Mouse (Mus musculus) megakaryocyte, embryonic 14.5 days (primary cell): ENCODE data around the gene Arhgap44. TPM values are rescaled to one million over a fixed set of nuclear protein-coding genes. Genes with fewer than 3 reads are reported as not detected.

ENCODE experiments used
- H3K27me3 ChIP-seq: replicated peaks from 2 replicates; pipeline ENCODE3; 2012; ENCODE audit warnings: inconsistent platforms
- H3K36me3 ChIP-seq: replicated peaks from 2 replicates; pipeline ENCODE3; 2012; ENCODE audit warnings: low read length, inconsistent platforms, mixed read lengths
- H3K4me1 ChIP-seq: 2 replicates; pipeline ENCODE4 v1.6.1; 2012; ENCODE audit warnings: inconsistent platforms
- H3K4me3 ChIP-seq: replicated peaks from 2 replicates; pipeline ENCODE3; 2012; ENCODE audit warnings: moderate library complexity, mild to moderate bottlenecking, inconsistent platforms
- H3K9me3 ChIP-seq: 2 replicates; pipeline ENCODE4 v1.6.1; 2012; ENCODE audit warnings: inconsistent platforms
- FLI1 ChIP-seq: IDR thresholded peaks from 2 replicates; pipeline ENCODE4 v1.6.1; 2012; ENCODE audit warnings: low read length, inconsistent platforms, mixed read lengths
- GATA1 ChIP-seq: IDR thresholded peaks from 3 replicates; pipeline ENCODE4 v1.6.1; 2012; ENCODE audit warnings: mixed read lengths, low read length, inconsistent platforms, borderline replicate concordance
- polyA plus RNA-seq: library from polyadenylated mRNA; stranded (reverse); fragments of >175 nt; gene quantifications from 2 replicates; pipeline ENCODE4 v1.2.3, GENCODE M21; 2012; ENCODE audit warnings: low replicate concordance; ENCODE audit not compliant: insufficient read depth

Gene Arhgap44
- polyA plus RNA-seq, 1 experiment: 0.03 TPM

DNA sequence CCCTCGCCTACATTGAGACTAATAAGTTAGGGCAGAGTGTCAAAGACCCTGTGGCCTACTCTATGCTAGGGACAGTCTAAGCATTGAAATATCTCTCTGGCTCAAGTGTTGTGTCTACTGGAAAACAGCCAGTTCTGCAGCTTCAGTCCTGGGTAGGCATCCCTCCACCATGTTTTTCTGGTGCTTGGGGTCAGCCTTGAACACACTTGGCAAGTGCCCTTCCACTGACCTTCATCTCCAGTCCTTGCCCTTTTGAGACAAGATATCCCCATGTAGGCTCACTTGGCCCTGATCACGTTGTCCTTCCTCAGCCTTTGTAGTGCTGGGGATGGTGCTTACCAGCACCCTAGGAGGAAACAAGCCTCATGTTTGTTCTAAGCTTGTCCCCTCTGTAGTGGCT, 174.2 kb downstream of the Arhgap44 start:
- Histone ChIP-seq H3K4me1 (no peaks in the 10 kb centered on the region), H3K36me3 (peaks cover 99% of the 10 kb centered on the region), H3K9me3 (no peaks in the 10 kb centered on the region), H3K27me3 (no peaks in the 10 kb centered on the region), H3K4me3 (no peak overlapping the region)
- TF ChIP-seq FLI1 (no peak), GATA1 (no peak)

GRCm38 (mm10) chr11:64979489-64979845, 183.3 kb downstream of the Arhgap44 start:
- TF ChIP-seq FLI1: no peak
- TF ChIP-seq GATA1: no peak
- H3K36me3 ChIP-seq: peaks cover 40% of the 10 kb centered on the region
- peak overlapping the region; percentile 99 for H3K4me3 ChIP-seq
- H3K9me3 ChIP-seq: no peaks in the 10 kb centered on the region
- H3K4me1 ChIP-seq: peaks cover 25% of the 10 kb centered on the region
- H3K27me3 ChIP-seq: peaks cover 5% of the 10 kb centered on the region

GRCm38 (mm10) chr11:64978720-64979488, 183.9 kb downstream of the Arhgap44 start, which contains the start of gene Elac2:
Gene Elac2, plus strand, starts transcription at chr11:64979038.
- Histone ChIP-seq H3K9me3 (no peaks in the 10 kb centered on the region), H3K4me3 (peak within 1 kb of the TSS; percentile 99), H3K36me3 (peaks cover 35% of the 10 kb centered on the region), H3K4me1 (peaks cover 25% of the 10 kb centered on the region), H3K27me3 (peaks cover 9% of the 10 kb centered on the region)
- TF ChIP-seq GATA1: no peak
- TF ChIP-seq FLI1: peak; percentile 61; the same call in 1 of the 2 replicates

DNA sequence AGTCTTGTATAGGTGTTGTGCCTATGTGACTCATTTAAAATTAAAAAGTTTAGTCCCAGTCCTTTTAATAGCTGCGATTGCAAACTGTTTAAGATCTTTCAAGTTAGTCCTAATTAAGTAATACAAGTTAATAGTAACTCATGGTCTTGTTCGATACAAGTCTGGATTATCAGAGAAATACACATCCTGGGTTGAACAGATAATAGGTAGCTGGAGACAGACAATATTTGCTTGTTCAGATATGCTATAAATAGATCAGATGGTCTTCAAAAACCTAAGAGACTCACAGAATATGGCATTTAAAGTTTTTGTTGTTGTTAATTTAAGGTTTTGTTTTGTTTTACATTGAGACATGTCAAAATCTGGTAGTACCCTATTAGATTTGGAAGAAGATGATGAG, 190.3 kb downstream of the Arhgap44 start:
- Histone ChIP-seq H3K4me1 (peaks cover 22% of the 10 kb centered on the region), H3K9me3 (no peaks in the 10 kb centered on the region), H3K36me3 (no peaks in the 10 kb centered on the region), H3K4me3 (no peak overlapping the region), H3K27me3 (peaks cover 29% of the 10 kb centered on the region)
- TF ChIP-seq GATA1 (no peak), FLI1 (no peak)

- Histone ChIP-seq H3K9me3 (no peaks in the 10 kb centered on the region), H3K4me3 (no peak overlapping the region), H3K27me3 (peaks cover 37% of the 10 kb centered on the region), H3K4me1 (peaks cover 22% of the 10 kb centered on the region), H3K36me3 (no peaks in the 10 kb centered on the region)
- no peak for TF ChIP-seq FLI1
- TF ChIP-seq GATA1: no peak
Measured at GRCm38 (mm10) chr11:64971471-64971988, 191.2 kb downstream of the Arhgap44 start.

DNA sequence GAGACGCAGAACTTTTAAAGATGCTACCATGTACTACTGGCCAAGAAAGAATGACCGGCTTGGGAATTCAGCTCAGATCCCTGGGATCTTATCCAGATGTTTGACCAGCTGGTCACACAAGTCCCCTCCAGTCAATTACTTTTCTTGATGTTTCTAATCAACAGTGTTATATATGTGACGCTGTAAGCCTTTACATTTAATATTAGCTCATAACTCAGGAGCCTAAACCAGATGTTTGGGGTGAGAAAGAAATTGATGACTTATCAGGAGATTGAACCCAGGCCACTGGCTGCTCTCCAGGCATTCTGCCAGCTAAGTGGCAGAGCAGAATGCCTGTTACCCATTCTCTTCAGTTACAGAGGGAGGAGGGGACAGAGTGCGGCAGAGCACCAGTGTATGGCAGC, 193.8 kb downstream of the Arhgap44 start:
- no peaks in the 10 kb centered on the region for H3K36me3 ChIP-seq
- TF ChIP-seq GATA1 (no peak), FLI1 (no peak)
- no peak overlapping the region for H3K4me3 ChIP-seq
- no peaks in the 10 kb centered on the region for H3K9me3 ChIP-seq
- H3K4me1 ChIP-seq: peaks cover 22% of the 10 kb centered on the region
- H3K27me3 ChIP-seq: peaks cover 34% of the 10 kb centered on the region

- Histone ChIP-seq H3K9me3 (no peaks in the 10 kb centered on the region), H3K4me1 (peaks cover 22% of the 10 kb centered on the region), H3K36me3 (no peaks in the 10 kb centered on the region), H3K4me3 (no peak overlapping the region), H3K27me3 (peaks cover 33% of the 10 kb centered on the region)
- TF ChIP-seq FLI1 (no peak), GATA1 (no peak)
Measured at GRCm38 (mm10) chr11:64968507-64968906, 194.3 kb downstream of the Arhgap44 start.

DNA sequence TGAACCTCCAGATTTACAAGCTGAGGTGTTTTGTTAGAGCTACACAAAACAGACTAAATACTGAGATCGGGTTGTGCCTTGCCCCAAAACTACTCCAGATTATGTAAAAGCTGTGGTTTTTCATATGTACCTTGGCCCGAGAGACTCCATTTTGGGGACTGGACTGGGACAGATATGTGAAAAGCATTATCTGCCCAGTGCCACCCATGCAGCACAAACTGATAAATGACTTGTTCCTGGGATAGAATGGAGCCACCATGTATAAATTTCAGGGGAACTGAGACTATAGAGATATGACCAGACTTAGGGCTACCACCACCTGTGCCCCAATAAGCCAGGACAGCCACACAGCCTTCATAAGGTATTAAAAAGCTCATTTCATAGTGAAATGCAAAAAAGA, 200.1 kb downstream of the Arhgap44 start:
- Histone ChIP-seq H3K36me3 (no peaks in the 10 kb centered on the region), H3K27me3 (peaks cover 29% of the 10 kb centered on the region), H3K9me3 (no peaks in the 10 kb centered on the region), H3K4me3 (no peak overlapping the region), H3K4me1 (no peaks in the 10 kb centered on the region)
- TF ChIP-seq GATA1 (no peak), FLI1 (no peak)

DNA sequence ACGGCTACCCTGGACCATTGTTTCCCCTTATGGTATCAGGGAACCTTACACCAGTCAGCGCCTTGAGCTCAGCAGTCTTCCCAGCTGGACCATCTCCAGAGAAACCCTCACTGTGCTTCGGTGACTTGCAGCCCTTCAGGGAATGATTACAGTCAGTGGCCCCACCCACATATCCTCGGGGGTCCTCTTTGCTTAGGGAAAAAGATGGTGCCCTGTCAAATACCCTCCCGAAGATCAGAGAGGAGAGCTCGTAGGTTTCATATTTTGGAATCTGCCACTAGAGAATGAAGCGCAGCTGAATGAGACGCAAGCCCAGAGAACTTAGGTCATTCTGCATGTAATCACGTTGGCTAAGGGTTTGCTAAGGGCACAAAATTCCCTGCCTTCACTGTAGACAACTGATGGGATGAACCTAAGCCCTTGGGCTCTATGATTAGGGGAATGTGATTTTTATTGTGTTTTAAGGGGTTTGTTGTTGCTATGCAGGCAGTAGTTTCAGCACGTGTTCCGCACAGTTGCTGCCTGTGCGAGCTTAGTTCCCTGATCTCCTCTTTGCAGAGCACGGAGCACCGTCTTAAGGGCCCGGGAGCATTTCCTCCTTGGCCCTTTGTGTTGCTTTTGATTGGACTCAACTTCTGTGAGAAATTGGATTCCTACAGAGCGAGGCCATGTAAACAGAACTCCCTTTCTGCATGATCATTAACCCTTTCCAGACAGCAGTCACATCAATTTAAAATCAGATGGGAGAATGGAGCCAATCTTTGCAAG, 205.6 kb downstream of the Arhgap44 start:
- Histone ChIP-seq H3K4me3 (no peak overlapping the region), H3K4me1 (peaks cover 4% of the 10 kb centered on the region; the same call in 1 of the 2 replicates), H3K36me3 (no peaks in the 10 kb centered on the region), H3K27me3 (peaks cover 34% of the 10 kb centered on the region), H3K9me3 (no peaks in the 10 kb centered on the region)
- TF ChIP-seq GATA1: no peak
- no peak for TF ChIP-seq FLI1

Other genes starting within 250 kb of the Arhgap44 start
- 8.7 and 37.6 TPM in 2 replicates for gene Elac2, start 183.9 kb downstream of the Arhgap44 start, polyA plus RNA-seq
- gene 1700086D15Rik, start 3.1 kb downstream of the Arhgap44 start, polyA plus RNA-seq: not detected in 2 replicates
- not detected in 2 replicates for gene Myocd, start 107.0 kb upstream of the Arhgap44 start, polyA plus RNA-seq